Mouse (Mus musculus) MEL (cell line): ENCODE measurements around the gene Vangl1. TPM values are rescaled to one million over a fixed set of nuclear protein-coding genes. Genes with fewer than 3 reads are reported as not detected.

Experiments
- DNase-seq: peaks from one replicate; pipeline ENCODE4 v3.0.0; 2011; ENCODE audit warnings: low read depth, low spot score
- H3K27ac ChIP-seq: 2 replicates; pipeline ENCODE4 v1.5.1; 2012; ENCODE audit warnings: low read depth, mild to moderate bottlenecking, control low read depth, low read length, moderate library complexity; ENCODE audit not compliant: control insufficient read depth
- H3K27me3 ChIP-seq, 2 experiments: fragments of 150-350 bp in 1 of 2; sonication (generic) in 1 of 2; 2 replicates each; pipeline ENCODE4 v1.6.1; 2012; ENCODE audit warnings: low read length in 2 of 2, mild to moderate bottlenecking in 2 of 2, improper control_type of control experiment in 1 of 2, moderate library complexity in 1 of 2; ENCODE audit not compliant: insufficient read depth in 2 of 2, control insufficient read depth in 1 of 2
- H3K36me3 ChIP-seq, 2 experiments: 2 replicates each; pipeline ENCODE4 v1.6.1; 2012 to 2014; ENCODE audit warnings: low read length in 2 of 2, improper control_type of control experiment in 1 of 2, inconsistent platforms in 1 of 2, mild to moderate bottlenecking in 1 of 2; ENCODE audit not compliant: insufficient read depth in 2 of 2, control insufficient read depth in 1 of 2
- H3K4me1 ChIP-seq, 2 experiments: fragments of 150-350 bp in 1 of 2; sonication (generic) in 1 of 2; 2 replicates each; pipeline ENCODE4 v1.6.1; 2012; ENCODE audit warnings: low read length in 2 of 2, improper control_type of control experiment in 1 of 2, mild to moderate bottlenecking in 1 of 2; ENCODE audit not compliant: insufficient read depth in 2 of 2, control insufficient read depth in 1 of 2
- H3K4me3 ChIP-seq, 2 experiments: fragments of 150-350 bp in 1 of 2; sonication (generic) in 1 of 2; 2 replicates each; pipeline ENCODE4 v1.5.1; 2012; ENCODE audit warnings: low read depth in 2 of 2, low read length in 2 of 2, mild to moderate bottlenecking in 2 of 2, moderate library complexity in 2 of 2, control low read depth in 1 of 2, improper control_type of control experiment in 1 of 2; ENCODE audit not compliant: control insufficient read depth in 1 of 2, insufficient read depth in 1 of 2
- H3K79me2 ChIP-seq: 2 replicates; pipeline ENCODE4 v1.6.1; 2012; ENCODE audit warnings: mild to moderate bottlenecking, low read length, moderate library complexity; ENCODE audit not compliant: control insufficient read depth, poor library complexity, insufficient read depth
- H3K9ac ChIP-seq: 2 replicates; pipeline ENCODE4 v1.6.1; 2012; ENCODE audit warnings: low read depth, mild to moderate bottlenecking, control low read depth, low read length, moderate library complexity; ENCODE audit not compliant: control insufficient read depth, poor library complexity, severe bottlenecking
- H3K9me3 ChIP-seq: fragments of 150-350 bp; sonication (generic); replicated peaks from 2 replicates; pipeline ENCODE4 v1.6.1; 2012; ENCODE audit warnings: mild to moderate bottlenecking, low read length, improper control_type of control experiment, moderate library complexity; ENCODE audit not compliant: insufficient read depth
- BHLHE40 ChIP-seq: IDR thresholded peaks from 2 replicates; pipeline ENCODE4 v1.6.1; 2012; ENCODE audit warnings: low read depth, mild to moderate bottlenecking, inconsistent platforms, low read length, improper control_type of control experiment, borderline replicate concordance
- CHD2 ChIP-seq: IDR thresholded peaks from 2 replicates; pipeline ENCODE4 v1.6.1; 2011; ENCODE audit warnings: low read length, improper control_type of control experiment
- ELF1 ChIP-seq: IDR thresholded peaks from 2 replicates; pipeline ENCODE4 v1.6.1; 2014; ENCODE audit warnings: low read depth, mild to moderate bottlenecking, inconsistent platforms, low read length, improper control_type of control experiment, moderate library complexity
- EP300 ChIP-seq, 2 experiments: IDR thresholded peaks; 2 replicates each; pipeline ENCODE4 v1.6.1; 2011; ENCODE audit warnings: improper control_type of control experiment in 2 of 2, low read length in 2 of 2, low read depth in 1 of 2, mild to moderate bottlenecking in 1 of 2
- ETS1 ChIP-seq: IDR thresholded peaks from 2 replicates; pipeline ENCODE4 v1.6.1; 2012; ENCODE audit warnings: low read depth, mild to moderate bottlenecking, inconsistent platforms, low read length, improper control_type of control experiment, moderate library complexity
- GABPA ChIP-seq: IDR thresholded peaks from 2 replicates; pipeline ENCODE4 v1.6.1; 2012; ENCODE audit warnings: low read depth, mild to moderate bottlenecking, inconsistent platforms, low read length, improper control_type of control experiment, moderate library complexity
- HCFC1 ChIP-seq: IDR thresholded peaks from 2 replicates; pipeline ENCODE4 v1.6.1; 2012; ENCODE audit warnings: low read depth, mild to moderate bottlenecking, inconsistent platforms, low read length, improper control_type of control experiment, moderate library complexity
- MEF2A ChIP-seq: IDR thresholded peaks from 2 replicates; pipeline ENCODE4 v1.6.1; 2014; ENCODE audit warnings: low read depth, mild to moderate bottlenecking, inconsistent platforms, low read length, improper control_type of control experiment; ENCODE audit not compliant: poor library complexity, insufficient replicate concordance, severe bottlenecking; ENCODE audit errors: extremely low read depth
- MXI1 ChIP-seq: IDR thresholded peaks from 2 replicates; pipeline ENCODE4 v1.6.1; 2011; ENCODE audit warnings: mild to moderate bottlenecking, low read depth, low read length, improper control_type of control experiment
- MYB ChIP-seq: IDR thresholded peaks from 2 replicates; pipeline ENCODE4 v1.6.1; 2011; ENCODE audit warnings: mild to moderate bottlenecking, low read depth, low read length, improper control_type of control experiment
- POLR2AphosphoS5 ChIP-seq: IDR thresholded peaks from 2 replicates; pipeline ENCODE4 v1.6.1; 2012; ENCODE audit warnings: low read depth, borderline replicate concordance, mild to moderate bottlenecking, inconsistent platforms, low read length, moderate library complexity, mixed read lengths
- RAD21 ChIP-seq: IDR thresholded peaks from 2 replicates; pipeline ENCODE4 v1.6.1; 2011; ENCODE audit warnings: mild to moderate bottlenecking, low read depth, low read length, improper control_type of control experiment
- RCOR1 ChIP-seq: IDR thresholded peaks from 2 replicates; pipeline ENCODE4 v1.6.1; 2012; ENCODE audit warnings: low read depth, mild to moderate bottlenecking, inconsistent platforms, low read length, improper control_type of control experiment
- TAL1 ChIP-seq: IDR thresholded peaks from 2 replicates; pipeline ENCODE4 v1.6.1; 2012; ENCODE audit warnings: mild to moderate bottlenecking, inconsistent platforms, low read length, moderate library complexity, mixed read lengths
- TBP ChIP-seq: IDR thresholded peaks from 2 replicates; pipeline ENCODE4 v1.8.0; 2011; ENCODE audit warnings: low read depth, low read length, improper control_type of control experiment
- TCF12 ChIP-seq: IDR thresholded peaks from 2 replicates; pipeline ENCODE4 v1.6.1; 2014; ENCODE audit warnings: low read depth, mild to moderate bottlenecking, inconsistent platforms, low read length, improper control_type of control experiment, moderate library complexity
- UBTF ChIP-seq: IDR thresholded peaks from 2 replicates; pipeline ENCODE4 v1.6.1; 2012; ENCODE audit warnings: low read depth, mild to moderate bottlenecking, inconsistent platforms, low read length, improper control_type of control experiment, moderate library complexity, borderline replicate concordance; ENCODE audit not compliant: insufficient read depth
- USF1 ChIP-seq: IDR thresholded peaks from 2 replicates; pipeline ENCODE4 v1.6.1; 2014; ENCODE audit warnings: low read depth, mild to moderate bottlenecking, inconsistent platforms, low read length, improper control_type of control experiment, moderate library complexity
- USF2 ChIP-seq, 2 experiments: IDR thresholded peaks; 2 replicates each; pipeline ENCODE4 v1.6.1; 2011 to 2012; ENCODE audit warnings: improper control_type of control experiment in 2 of 2, low read length in 2 of 2, borderline replicate concordance in 1 of 2, inconsistent platforms in 1 of 2, low read depth in 1 of 2, mild to moderate bottlenecking in 1 of 2; ENCODE audit not compliant: insufficient read depth in 1 of 2
- polyA plus RNA-seq, 2 experiments: library from polyadenylated mRNA; stranded (reverse) in 1 of 2; unstranded in 1 of 2; fragments of >175 nt in 1 of 2; fragments of >200 nt in 1 of 2; gene quantifications; 2 replicates each; pipeline versions ENCODE4 v1.2.1 to v1.2.4; 2012; ENCODE audit warnings: low replicate concordance in 2 of 2, low read depth in 1 of 2; ENCODE audit not compliant: insufficient read length in 2 of 2, insufficient read depth in 1 of 2, missing spikeins in 1 of 2
- total RNA-seq: library from RNA; depleted of rRNA; stranded (reverse); fragments of 300-350 nt; gene quantifications from 2 replicates; pipeline ENCODE4 v1.2.3, GENCODE M21; 2012

The Vangl1 gene
- total and polyA plus RNA-seq, 3 experiments: 6.5 to 15.1 TPM; not detected in 1

DNA sequence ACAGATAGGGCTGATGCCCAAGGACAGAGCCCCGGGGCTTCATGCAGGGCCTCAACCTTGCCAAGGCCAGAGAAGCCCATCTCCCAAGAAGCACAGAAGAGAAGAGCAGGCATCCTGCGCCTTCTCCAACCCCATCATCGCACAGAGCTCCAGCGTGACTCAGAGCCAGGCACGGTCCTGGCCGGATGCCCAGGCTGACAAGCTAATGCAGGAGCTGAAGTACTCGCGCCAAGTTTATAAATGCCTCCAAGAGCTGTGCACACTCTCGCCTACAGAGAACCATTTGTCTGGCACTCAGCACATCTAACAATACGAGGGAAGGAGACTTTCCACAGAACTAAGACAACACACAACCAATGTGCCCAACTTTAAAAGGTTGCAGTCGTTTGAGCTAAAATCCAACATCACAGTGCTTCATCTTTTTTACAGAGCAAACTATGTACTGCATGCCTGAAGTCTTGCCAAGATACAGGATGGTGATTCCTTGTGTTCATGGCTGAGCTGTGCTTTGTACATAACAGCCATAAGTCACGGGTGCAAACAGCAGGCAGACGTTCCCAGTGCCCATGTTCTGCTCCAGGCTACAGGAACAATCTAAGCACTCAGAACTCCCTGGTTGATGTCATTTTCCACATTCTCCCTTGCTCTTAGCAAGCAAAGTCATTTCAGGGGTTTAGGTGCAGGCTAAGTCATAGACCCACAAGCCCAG lies 35.1 kb downstream of the Vangl1 start:
- TF ChIP-seq POLR2AphosphoS5 (no peak), MXI1 (no peak), UBTF (no peak), HCFC1 (no peak), USF2 (IDR thresholded peaks at IDR 0.05; ENCODE audit: borderline replicate concordance in 1 of 2, insufficient read depth in 1 of 2, low read depth in 1 of 2, low read length in 2 of 2) (no peak), BHLHE40 (peak; percentile 95), EP300 (IDR thresholded peaks at IDR 0.05; ENCODE audit: low read depth in 1 of 2, low read length in 2 of 2) (0 out of 4 replicates have a peak, but pooled peaks of 1 of the 2 experiments have one; percentile 7), USF1 (no peak), ETS1 (0 out of 2 replicates have a peak, but pooled peaks have one; percentile 20), TBP (no peak), MYB (no peak), CHD2 (no peak), RAD21 (no peak), GABPA (no peak), TCF12 (no peak), ELF1 (no peak), RCOR1 (no peak), MEF2A (no peak), TAL1 (no peak)
- Histone ChIP-seq H3K27ac (0 out of 2 replicates have a peak overlapping the region, but pooled peaks have one; percentile 16), H3K4me1 (peaks cover 6 to 32% of the 10 kb centered on the region in 2 experiments), H3K36me3 (peaks cover 0 to 29% of the 10 kb centered on the region in 2 experiments; a peak in 2 of 4 replicates), H3K9ac (no peak overlapping the region), H3K9me3 (no peaks in the 10 kb centered on the region), H3K79me2 (peaks cover 2% of the 10 kb centered on the region; the same call in 1 of the 2 replicates), H3K4me3 (no peak overlapping the region), H3K27me3 (no peaks in the 10 kb centered on the region)
- peak; percentile 91 for DNase-seq
